Mouse (Mus musculus): ENCODE data around the gene Gm35315.
"Not testable (repeated sequence)": the region's sequence is repeated elsewhere in the genome, so short reads cannot be mapped to it uniquely, and the experiment has no call there.

Gene Gm35315

DNA sequence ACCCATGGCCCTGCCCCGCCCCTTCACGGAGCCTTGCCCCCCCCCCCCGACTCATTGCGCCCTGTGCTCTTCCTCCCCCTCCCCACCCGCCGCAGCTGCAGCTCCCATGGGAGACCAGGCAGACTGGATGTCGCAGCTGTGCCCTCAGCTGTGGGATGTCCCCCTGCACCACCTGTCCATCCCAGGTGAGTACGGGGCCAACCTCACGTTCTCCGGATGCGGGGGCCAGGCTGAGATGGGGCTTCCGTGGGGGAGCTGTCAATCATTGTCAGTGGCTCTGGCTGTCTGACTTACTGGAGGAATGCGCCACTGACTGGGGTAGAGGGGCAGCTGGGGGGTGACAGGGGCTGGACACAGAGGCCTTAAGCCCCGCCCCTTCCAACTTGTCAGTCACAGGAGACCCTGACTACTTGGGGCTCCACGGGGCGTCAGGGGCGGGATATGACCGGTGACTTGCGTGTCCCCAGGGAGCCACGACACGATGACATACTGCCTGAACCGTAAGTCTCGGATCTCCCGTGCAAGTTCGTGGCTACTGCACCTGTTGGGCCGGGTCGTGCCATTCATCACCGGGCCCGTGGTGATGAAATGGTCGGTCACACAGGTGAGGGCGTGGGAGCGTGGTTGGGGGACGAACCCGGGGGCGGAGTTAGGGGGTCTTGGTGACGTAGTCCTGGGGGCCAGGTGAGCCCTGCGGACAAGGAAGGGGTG lies 6.9 kb upstream of the Gm35315 start:
- peak; percentile 37 to 48 for DNase-seq

- DNase-seq = no peak
These were observed 5.7 kb upstream of the Gm35315 start, which contains the start of gene Plcxd1 for GRCm38 (mm10) chr5:110099656-110100580. Gene Plcxd1, plus strand, starts transcription at chr5:110099969.

DNA sequence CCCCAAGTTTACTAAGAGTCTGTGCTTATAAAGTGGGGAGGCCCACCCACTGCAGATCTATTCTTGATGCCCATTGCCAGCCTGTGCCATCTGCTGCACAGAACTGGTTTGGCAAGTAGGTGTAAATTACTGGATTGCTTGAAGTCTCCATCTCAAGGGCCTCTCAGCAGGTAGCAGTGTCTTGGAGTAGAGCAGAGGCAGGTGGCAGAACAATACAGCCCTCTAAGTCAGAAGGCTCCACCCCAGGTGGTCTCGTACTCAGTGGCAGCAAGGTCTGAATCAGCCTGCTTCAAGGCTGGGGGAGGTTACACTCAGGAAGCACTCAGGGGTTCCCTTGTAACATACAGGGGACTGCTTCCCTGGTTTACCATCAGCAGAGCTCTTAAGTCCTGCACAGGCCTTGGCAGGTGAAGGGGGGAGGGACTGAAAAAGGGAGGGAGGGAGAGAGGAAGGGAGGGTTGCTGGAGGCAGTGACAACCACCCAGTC lies 4.8 kb upstream of the Gm35315 start:
- no peak for DNase-seq

GRCm38 (mm10) chr5:110094847-110095213 lies 610 bp upstream of the Gm35315 start:
- no peak for DNase-seq

DNA sequence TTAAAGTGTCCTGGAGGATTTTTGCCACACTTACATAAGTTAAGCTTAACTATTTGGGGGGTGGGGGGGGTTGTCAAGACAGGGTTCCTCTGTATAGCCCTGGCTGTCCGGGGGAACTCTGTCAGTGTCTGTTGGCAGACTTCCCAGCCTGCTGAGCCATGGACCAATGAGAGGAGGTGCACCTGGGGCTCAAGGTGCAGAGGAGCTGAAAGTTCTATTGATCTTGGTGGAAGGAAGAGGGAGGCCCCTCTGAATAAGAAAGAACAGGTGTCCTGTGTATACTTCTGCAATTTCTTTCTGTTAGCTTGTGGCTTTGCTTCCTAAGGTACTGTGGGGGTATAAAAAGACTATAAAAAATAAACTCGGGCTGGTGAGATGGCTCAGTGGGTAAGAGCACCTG lies 2.7 kb downstream of the Gm35315 start:
- DNase-seq = no peak

- DNase-seq = no peak
These were observed 7.9 kb downstream of the Gm35315 start for GRCm38 (mm10) chr5:110086161-110086866.

DNA sequence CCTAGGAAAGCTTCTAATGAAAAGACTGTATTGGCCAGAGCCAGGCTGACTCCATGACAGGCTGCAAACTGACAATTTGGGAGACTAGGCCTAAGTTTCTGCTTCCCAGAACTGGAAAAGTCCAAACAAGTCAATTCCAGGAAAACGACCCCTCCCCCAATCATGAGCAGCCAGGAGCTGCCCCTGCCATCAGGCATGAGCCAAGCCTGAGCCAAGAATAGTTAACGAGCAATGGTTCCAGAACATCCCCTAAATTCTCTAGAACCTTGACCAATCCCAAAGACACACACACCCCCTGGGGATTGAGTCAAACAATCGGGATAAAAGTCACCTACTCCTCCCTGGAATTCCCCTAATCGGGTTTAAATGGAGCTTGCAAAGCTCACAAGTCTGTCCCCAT lies 11.3 kb downstream of the Gm35315 start:
- DNase-seq = no peak

- not testable (repeated sequence) for DNase-seq
These were observed 21.8 kb downstream of the Gm35315 start, which contains the start of gene Gm17655 for GRCm38 (mm10) chr5:110072413-110072812. Gene Gm17655, minus strand, starts transcription at chr5:110072513.

DNA sequence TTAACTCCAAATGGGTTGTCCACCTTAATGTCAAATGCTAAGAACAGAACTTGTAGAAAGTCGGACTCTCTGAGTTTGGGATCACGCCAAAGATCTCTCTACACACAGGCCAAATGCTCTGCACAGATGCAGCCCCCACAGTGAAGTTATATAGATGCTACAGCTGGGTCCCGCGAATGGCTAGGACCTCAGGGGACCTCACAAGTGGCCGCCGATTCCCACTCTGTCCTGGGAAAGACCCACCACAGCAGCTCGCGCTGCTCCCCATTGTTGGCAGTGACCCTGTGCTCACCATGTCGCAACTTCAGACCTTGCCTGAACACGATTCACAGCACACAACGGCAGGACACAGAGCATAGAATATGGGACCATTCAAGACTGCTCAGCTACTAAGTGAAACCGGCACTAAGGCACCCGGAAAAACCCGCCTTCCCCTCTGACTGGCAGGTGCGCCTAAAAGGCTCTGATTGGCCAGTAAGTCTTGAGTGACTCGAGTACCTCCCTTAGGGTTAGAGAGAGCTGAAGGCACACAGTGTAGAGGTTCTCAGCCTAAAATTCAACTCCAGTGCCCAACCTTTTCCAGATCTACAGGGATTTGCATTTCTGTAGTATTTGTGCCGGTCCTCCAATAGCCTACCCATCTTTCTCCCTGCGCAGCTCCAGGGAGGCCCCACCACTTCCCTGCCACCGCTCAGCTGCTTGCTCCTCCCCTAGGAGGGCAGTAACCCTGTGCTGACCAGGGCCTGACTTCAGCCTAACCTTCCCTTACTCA lies 36.4 kb downstream of the Gm35315 start:
- DNase-seq = peak; percentile 84 to 92

All from cerebellum, adult 18-20 months (tissue).